Mouse (Mus musculus): ENCODE results near the gene Ptpn4. TPM values are rescaled to one million over a fixed set of nuclear protein-coding genes. Genes with fewer than 3 reads are reported as not detected.

Gene Ptpn4
- polyA plus RNA-seq, 1 experiment from 2014 or later: 11.8 TPM

GRCm38 (mm10) chr1:119852980-119853379 is 15.6 kb upstream of the Ptpn4 start:
- POLR2A ChIA-PET: interaction anchor here (1.4 kb wide), 1 partner anchor 25 kb away, joined by 3 read pairs; no protein-coding TSS in a partner anchor
- TF ChIP-seq CTCF (IDR thresholded peaks at IDR 0.05): no peak
- ATAC-seq (peak; percentile 17), DNase-seq (ENCODE audit: low read depth, low spot score) (no peak)
- no peaks in the 10 kb centered on the region for H3K27me3 ChIP-seq
- in situ Hi-C loops (cut with MboI; ENCODE audit: low pct_unique_long_range_greater_than_20kb): no loop called here
- CTCF ChIA-PET: interaction anchor here (1.8 kb wide), 1 partner anchor 42 kb away, joined by 5 read pairs; no protein-coding TSS in a partner anchor

- POLR2A ChIA-PET: interaction anchor here (1.4 kb wide), 1 partner anchor 26 kb away, joined by 3 read pairs; no protein-coding TSS in a partner anchor
- no peak for TF ChIP-seq CTCF (IDR thresholded peaks at IDR 0.05)
- DNase-seq (ENCODE audit: low read depth, low spot score) (no peak), ATAC-seq (no peak)
- H3K27me3 ChIP-seq: no peaks in the 10 kb centered on the region
- in situ Hi-C loops (cut with MboI; ENCODE audit: low pct_unique_long_range_greater_than_20kb): no loop called here
- CTCF ChIA-PET: interaction anchor here (1.6 to 1.8 kb wide), 2 partner anchors 33 to 43 kb away, joined by 3 to 5 read pairs; no protein-coding TSS in a partner anchor
Observed at GRCm38 (mm10) chr1:119852339-119852738, 14.9 kb upstream of the Ptpn4 start.

DNA sequence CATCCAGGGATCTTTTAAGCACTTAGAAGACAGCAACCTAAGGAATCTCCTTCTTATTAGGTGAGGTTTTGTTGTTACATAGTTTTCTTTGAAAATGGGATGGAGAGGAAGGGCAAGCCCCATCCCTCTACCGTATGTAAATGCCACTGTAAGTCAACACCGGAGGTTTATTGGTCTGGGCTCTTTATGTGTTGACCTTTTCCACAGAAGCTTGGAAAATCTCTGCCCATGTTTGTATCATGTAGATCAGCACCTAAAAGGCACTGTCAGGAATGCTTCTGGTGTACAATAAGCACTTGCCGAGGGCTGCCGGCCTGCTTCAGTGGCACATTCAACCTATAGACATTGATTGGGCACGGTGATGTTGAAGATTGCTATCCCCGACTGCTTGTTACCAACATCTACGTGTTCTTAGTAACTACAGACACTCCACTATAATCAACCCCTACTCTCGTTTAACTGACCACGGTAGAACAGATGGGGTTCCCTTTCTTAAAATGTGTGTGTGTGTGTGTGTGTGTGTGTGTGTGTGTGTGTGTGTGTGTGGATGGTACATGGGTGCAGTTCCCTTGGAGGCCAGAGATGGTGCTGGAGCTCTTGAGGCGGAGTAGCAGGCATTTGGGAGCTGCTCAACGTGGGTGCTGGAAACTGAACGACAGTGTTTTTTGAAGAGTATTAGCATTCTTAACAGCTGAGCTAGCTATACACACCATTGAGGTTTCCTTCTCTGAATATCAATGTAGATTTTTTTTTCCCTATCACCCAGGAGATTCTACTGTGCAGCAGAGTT is 11.9 kb upstream of the Ptpn4 start:
- H3K27me3 ChIP-seq: no peaks in the 10 kb centered on the region
- DNase-seq (ENCODE audit: low read depth, low spot score) (no peak), ATAC-seq (no peak)
- ChIA-PET POLR2A (interaction anchor here (0.6 kb wide), 2 partner anchors 55 to 1398 kb away, joined by 4 to 6 read pairs; no protein-coding TSS in a partner anchor), CTCF (no interaction called here)
- in situ Hi-C loops (cut with MboI; ENCODE audit: low pct_unique_long_range_greater_than_20kb): no loop called here
- no peak for TF ChIP-seq CTCF (IDR thresholded peaks at IDR 0.05)

DNA sequence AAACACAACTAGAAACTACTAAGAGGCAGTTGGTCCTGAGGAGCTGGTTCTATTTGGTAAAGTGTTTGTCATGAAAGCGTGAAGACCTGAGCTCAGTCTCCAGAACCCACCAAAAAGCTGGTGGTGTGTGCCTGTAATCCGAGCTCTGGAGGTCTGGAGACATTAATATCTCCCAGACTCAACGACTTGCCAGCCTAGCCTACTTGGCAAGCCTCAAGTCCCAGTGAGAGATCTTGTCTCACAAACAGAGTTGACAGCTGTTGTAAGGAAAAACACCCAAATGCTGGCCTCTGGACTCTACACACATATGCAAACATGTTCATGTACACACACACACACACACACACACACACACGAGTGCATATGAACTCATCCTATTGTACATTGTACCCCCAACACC is 7.9 kb upstream of the Ptpn4 start:
- CTCF ChIA-PET: no interaction called here
- H3K27me3 ChIP-seq: no peaks in the 10 kb centered on the region
- in situ Hi-C loops (cut with MboI; ENCODE audit: low pct_unique_long_range_greater_than_20kb): no loop called here
- TF ChIP-seq CTCF (IDR thresholded peaks at IDR 0.05): no peak
- POLR2A ChIA-PET: interaction anchor here (0.7 kb wide), 1 partner anchor 49 kb away, joined by 6 read pairs; no protein-coding TSS in a partner anchor
- no peak for DNase-seq (ENCODE audit: low read depth, low spot score)
- no peak for ATAC-seq

DNA sequence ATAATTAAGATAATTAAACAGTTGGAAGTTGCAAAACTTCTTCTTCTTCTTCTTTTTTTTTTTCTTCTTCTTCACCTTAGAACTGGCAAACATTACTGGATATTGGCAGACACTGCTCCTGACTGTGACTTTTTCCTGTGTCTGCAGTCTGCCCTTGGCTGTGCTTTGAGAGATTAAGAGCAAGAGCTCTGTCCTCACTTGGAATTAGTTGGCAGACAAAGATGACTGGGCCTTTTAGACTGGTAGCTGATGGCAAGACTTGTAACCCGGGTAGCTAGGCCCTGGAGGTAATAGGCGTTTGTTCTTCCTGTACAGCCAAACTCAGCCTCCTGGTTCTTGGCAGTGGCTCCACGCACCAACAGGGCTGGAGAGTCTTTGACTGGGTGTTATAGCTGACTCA is 5.7 kb upstream of the Ptpn4 start:
- CTCF ChIA-PET: no interaction called here
- no peak for DNase-seq (ENCODE audit: low read depth, low spot score)
- no peaks in the 10 kb centered on the region for H3K27me3 ChIP-seq
- ATAC-seq: no peak
- POLR2A ChIA-PET: interaction anchor here (0.7 kb wide), 1 partner anchor 10 kb away, joined by 3 read pairs; no protein-coding TSS in a partner anchor
- no peak for TF ChIP-seq CTCF (IDR thresholded peaks at IDR 0.05)
- in situ Hi-C loops (cut with MboI; ENCODE audit: low pct_unique_long_range_greater_than_20kb): no loop called here

GRCm38 (mm10) chr1:119838241-119838640 is 828 bp upstream of the Ptpn4 start:
- DNase-seq (ENCODE audit: low read depth, low spot score) (no peak), ATAC-seq (no peak)
- in situ Hi-C loops (cut with MboI; ENCODE audit: low pct_unique_long_range_greater_than_20kb): no loop called here
- no peak for TF ChIP-seq CTCF (IDR thresholded peaks at IDR 0.05)
- ChIA-PET POLR2A (interaction anchor here (0.7 kb wide), 1 partner anchor 288 kb away, joined by 3 read pairs; no protein-coding TSS in a partner anchor), CTCF (no interaction called here)
- H3K27me3 ChIP-seq: no peaks in the 10 kb centered on the region

DNA sequence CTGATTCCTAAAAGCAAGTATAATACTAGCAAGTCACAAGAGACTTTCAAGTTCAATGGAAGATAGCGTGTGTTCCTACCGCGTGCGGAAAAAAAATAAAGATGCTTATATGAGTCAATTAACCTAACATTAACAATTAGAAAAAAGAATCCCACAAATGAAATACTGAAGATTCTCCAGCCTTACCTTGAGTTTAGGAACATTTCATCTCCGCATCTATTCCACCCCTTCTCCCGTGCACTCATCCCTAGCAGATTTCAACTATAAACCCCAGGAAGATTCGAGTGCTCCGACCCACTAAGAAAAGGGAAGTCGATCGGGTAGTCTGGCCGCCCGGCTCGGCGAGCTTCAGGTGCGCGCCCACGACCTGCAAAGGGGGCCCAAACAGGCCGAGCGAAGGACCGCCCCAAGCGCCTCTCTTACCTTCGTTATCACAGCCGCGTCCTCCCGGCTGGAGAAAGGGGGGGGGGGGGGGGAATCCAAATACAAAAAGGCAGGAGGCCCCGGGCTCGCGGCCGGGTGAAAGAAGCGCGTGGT is 866 bp downstream of the Ptpn4 start:
- ChIA-PET CTCF (no interaction called here), POLR2A (interaction anchor here (0.7 kb wide), 1 partner anchor 211 kb away, joined by 6 read pairs; no protein-coding TSS in a partner anchor)
- DNase-seq (ENCODE audit: low read depth, low spot score) (no peak), ATAC-seq (no peak)
- in situ Hi-C loops (cut with MboI; ENCODE audit: low pct_unique_long_range_greater_than_20kb): no loop called here
- TF ChIP-seq CTCF (IDR thresholded peaks at IDR 0.05): no peak
- H3K27me3 ChIP-seq: no peaks in the 10 kb centered on the region

GRCm38 (mm10) chr1:119835726-119836478 is 1.5 kb downstream of the Ptpn4 start:
- no peak for TF ChIP-seq CTCF (IDR thresholded peaks at IDR 0.05)
- H3K27me3 ChIP-seq: no peaks in the 10 kb centered on the region
- ChIA-PET CTCF (interaction anchor here (0.8 to 1.7 kb wide), 3 partner anchors 9 to 60 kb away, joined by 3 read pairs; no protein-coding TSS in a partner anchor), POLR2A (no interaction called here)
- in situ Hi-C loops (cut with MboI; ENCODE audit: low pct_unique_long_range_greater_than_20kb): no loop called here
- no peak for ATAC-seq
- DNase-seq (ENCODE audit: low read depth, low spot score): no peak

DNA sequence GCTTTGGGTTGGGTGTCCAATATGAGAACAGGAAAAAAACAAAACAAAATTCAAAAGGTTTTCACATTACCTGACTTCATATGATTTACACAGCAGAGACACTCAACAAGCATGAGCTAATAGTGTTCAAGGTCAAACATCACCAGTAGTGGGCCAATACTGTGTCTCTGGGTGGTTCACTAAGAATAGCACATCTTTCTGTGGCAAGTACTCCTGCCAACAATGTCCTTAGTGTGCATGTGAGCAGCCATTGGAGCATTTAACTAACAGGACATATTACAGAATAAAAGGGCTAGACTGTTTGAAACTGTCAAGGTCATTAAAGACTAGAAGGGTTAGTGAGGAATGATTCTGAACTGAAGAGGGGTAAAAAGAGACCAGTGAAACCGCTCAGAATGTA is 9.3 kb downstream of the Ptpn4 start:
- DNase-seq (ENCODE audit: low read depth, low spot score) (no peak), ATAC-seq (no peak)
- TF ChIP-seq CTCF (IDR thresholded peaks at IDR 0.05): no peak
- ChIA-PET CTCF (interaction anchor here (1.5 kb wide), 1 partner anchor 10 kb away, joined by 6 read pairs; no protein-coding TSS in a partner anchor), POLR2A (no interaction called here)
- no peaks in the 10 kb centered on the region for H3K27me3 ChIP-seq
- in situ Hi-C loops (cut with MboI; ENCODE audit: low pct_unique_long_range_greater_than_20kb): no loop called here

DNA sequence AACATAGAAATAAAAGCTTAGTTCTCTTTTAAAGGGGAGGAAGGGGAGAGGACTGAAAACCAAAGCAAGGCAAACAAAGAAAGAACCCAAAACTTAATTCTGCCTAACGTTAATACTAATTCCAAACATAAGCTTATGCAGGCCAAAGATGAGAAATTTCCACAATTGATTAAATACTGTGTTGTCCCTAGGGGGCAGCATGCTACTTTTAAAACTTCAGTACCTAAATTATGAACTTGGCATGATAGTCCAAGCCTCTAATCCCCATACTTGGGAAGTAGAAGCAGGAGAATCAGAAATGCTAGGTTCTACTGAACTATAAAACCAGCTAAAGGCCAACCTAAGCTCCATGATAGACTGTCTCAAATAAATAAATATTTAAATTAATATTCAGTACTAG is 18.7 kb downstream of the Ptpn4 start:
- in situ Hi-C loops (cut with MboI; ENCODE audit: low pct_unique_long_range_greater_than_20kb): loop anchor here (5.0 kb wide), 2 partner anchors 79 to 194 kb away; no protein-coding TSS in a partner anchor
- CTCF ChIA-PET: interaction anchor here (1.1 to 2.8 kb wide), 14 partner anchors 9 to 195 kb away, joined by 3 to 14 read pairs (median 4); no protein-coding TSS in a partner anchor
- DNase-seq (ENCODE audit: low read depth, low spot score): no peak
- no peak for ATAC-seq
- peak; percentile 48 for TF ChIP-seq CTCF (IDR thresholded peaks at IDR 0.05)
- POLR2A ChIA-PET: interaction anchor here (1.0 kb wide), 1 partner anchor 110 kb away, joined by 4 read pairs; no protein-coding TSS in a partner anchor
- H3K27me3 ChIP-seq: no peaks in the 10 kb centered on the region
